Mouse (Mus musculus): ENCODE data around the gene Sctr.

- TF ChIP-seq CTCF (IDR thresholded peaks at IDR 0.05; ENCODE audit: extremely low read depth, insufficient read length, insufficient replicate concordance, low read depth, low read length), result no peak
- TF ChIP-seq POLR2A (IDR thresholded peaks at IDR 0.05; ENCODE audit: low read depth, low read length), result no peak
Measured at GRCm38 (mm10) chr1:119959920-119960319, 46.8 kb upstream of the Sctr start.
